Mouse (Mus musculus) hindbrain, embryonic 14.5 days (tissue): ENCODE measurements around the gene Gm10100. TPM values are rescaled to one million over a fixed set of nuclear protein-coding genes. Genes with fewer than 3 reads are reported as not detected.
"Not testable (repeated sequence)": the region's sequence is repeated elsewhere in the genome, so short reads cannot be mapped to it uniquely, and the experiment has no call there.

Source experiments
- ATAC-seq: fragments of 200-750 bp; cut with Nextera tagmentation; 2 replicates; pipeline ENCODE4 v1.8.0; 2017; ENCODE audit warnings: moderate number of reproducible peaks, mild to moderate bottlenecking, moderate TSS enrichment, moderate library complexity; ENCODE audit not compliant: low FRiP score
- DNase-seq: peaks from one replicate; pipeline ENCODE4 v3.0.0-alpha.2; 2015; ENCODE audit warnings: low spot score
- H3K27ac ChIP-seq: fragments of 300-500 bp; sonication (generic); 2 replicates; pipeline ENCODE4 v1.5.1; 2014; ENCODE audit warnings: mild to moderate bottlenecking, moderate library complexity
- H3K27me3 ChIP-seq: fragments of 300-500 bp; sonication (generic); 2 replicates; pipeline ENCODE4 v1.6.1; 2014; ENCODE audit warnings: mild to moderate bottlenecking, low read length, mixed read lengths; ENCODE audit not compliant: control insufficient read depth, insufficient read depth
- H3K36me3 ChIP-seq: fragments of 300-500 bp; sonication (generic); replicated peaks from 2 replicates; pipeline ENCODE4 v1.6.1; 2014; ENCODE audit not compliant: control insufficient read depth, insufficient read depth
- H3K4me1 ChIP-seq: fragments of 300-500 bp; sonication (generic); replicated peaks from 2 replicates; pipeline ENCODE4 v1.6.1; 2014; ENCODE audit warnings: antibody characterized with exemption, low read length, mixed read lengths; ENCODE audit not compliant: control insufficient read depth, insufficient read depth
- H3K4me2 ChIP-seq: fragments of 300-500 bp; sonication (generic); replicated peaks from 2 replicates; pipeline ENCODE4 v1.6.1; 2014; ENCODE audit warnings: mild to moderate bottlenecking, moderate library complexity
- H3K4me3 ChIP-seq: fragments of 300-500 bp; sonication (generic); replicated peaks from 2 replicates; pipeline ENCODE4 v1.5.1; 2014; ENCODE audit warnings: mild to moderate bottlenecking, low read length
- H3K9ac ChIP-seq: fragments of 300-500 bp; sonication (generic); 2 replicates; pipeline ENCODE4 v1.6.1; 2014
- H3K9me3 ChIP-seq: fragments of 300-500 bp; sonication (generic); 2 replicates; pipeline ENCODE4 v1.6.1; 2016; ENCODE audit warnings: low read length; ENCODE audit not compliant: control insufficient read depth
- WGBS: fragments of 180-500 bp; shearing (Covaris S2); extraction: QIAGEN DNeasy Blood & Tissue Kit; methylation state at CpG from one replicate; pipeline ENCODE4 v1.1.7; 2014; 5-methylcytosine and 5-hydroxymethylcytosine counted together
- polyA plus RNA-seq: library from polyadenylated mRNA; unstranded; fragments of >200 nt; fragmentation: Nextera tagmentation; extraction: Ambion mirVana; gene quantifications from 2 replicates; pipeline ENCODE4 v1.2.1, GENCODE M21; 2014

The Gm10100 gene
- polyA plus RNA-seq, 1 experiment from 2014 or later, result not detected

DNA sequence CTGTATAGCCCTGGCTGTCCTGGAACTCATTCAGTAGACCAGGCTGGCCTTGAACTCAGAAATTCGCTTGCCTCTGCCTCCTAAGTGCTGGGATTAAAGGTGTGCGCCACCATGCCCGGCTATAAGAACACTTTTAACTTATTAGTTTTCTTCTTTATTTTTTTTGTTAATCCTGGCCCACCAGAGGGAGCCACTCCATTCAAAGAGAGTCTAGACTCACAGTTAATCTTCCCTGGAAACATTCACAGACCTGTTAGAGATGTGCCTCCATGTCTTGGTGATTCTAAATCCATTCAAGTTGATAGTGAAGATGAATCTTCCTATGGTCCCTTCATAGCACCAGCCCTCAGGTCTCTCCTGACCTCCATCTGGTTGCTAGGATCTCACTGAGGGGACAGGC lies 16.5 kb upstream of the Gm10100 start:
- Histone ChIP-seq H3K4me2 (no peak overlapping the region), H3K9ac (no peak overlapping the region), H3K27me3 (no peaks in the 10 kb centered on the region), H3K4me3 (no peak overlapping the region), H3K4me1 (no peaks in the 10 kb centered on the region), H3K27ac (no peak overlapping the region), H3K9me3 (peaks cover 10% of the 10 kb centered on the region; the same call in 1 of the 2 replicates), H3K36me3 (no peaks in the 10 kb centered on the region)
- 80% methylated on average over 3 of the region's 3 CpGs for WGBS
- ATAC-seq, result no peak
- no peak for DNase-seq

DNA sequence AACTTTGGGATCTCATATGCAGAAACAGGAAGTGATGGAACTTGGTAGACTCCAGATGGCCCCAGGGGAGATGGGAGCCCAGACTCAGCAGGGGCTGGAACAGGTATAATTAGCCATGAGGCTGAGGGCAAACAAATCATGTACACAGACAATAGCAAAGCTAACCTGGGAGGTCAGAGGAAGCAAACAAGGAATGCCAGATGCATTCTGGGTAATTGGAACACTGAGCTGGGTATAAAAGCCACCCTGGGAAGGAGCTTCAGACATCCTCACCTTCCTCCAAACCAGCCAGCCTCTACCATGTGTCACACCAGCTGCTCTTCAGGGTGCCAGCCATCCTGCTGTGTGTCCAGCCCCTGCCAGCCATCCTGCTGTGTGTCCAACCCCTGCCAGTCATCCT lies 15.1 kb upstream of the Gm10100 start, which contains the start of gene Gm10024:
Gm10024 (plus strand) TSS at position 301 of the 400 bp plus-strand sequence.
- not testable (repeated sequence) for H3K27me3 ChIP-seq, H3K4me3 ChIP-seq, H3K9ac ChIP-seq, H3K36me3 ChIP-seq, ATAC-seq, H3K4me1 ChIP-seq, DNase-seq, H3K9me3 ChIP-seq, H3K4me2 ChIP-seq, H3K27ac ChIP-seq

DNA sequence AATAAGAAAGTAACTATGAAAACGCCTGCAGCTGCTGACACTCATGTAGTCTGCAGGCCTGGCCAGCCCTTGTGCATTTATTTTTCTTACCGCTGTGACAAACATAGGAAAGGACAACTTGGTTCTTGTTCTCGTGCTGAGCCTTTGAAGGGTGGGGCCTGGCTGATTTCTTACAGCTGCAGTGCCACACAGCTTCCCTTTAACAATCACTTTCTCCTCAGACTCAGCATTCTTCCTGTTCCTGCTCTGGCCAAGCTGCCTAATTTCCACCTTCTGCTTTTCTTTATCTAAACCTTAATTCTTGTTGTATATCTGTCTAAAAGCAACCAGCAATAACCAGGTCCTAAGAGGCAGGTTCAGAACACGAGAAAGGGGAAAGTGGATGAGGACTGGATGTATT lies 12.6 kb upstream of the Gm10100 start:
- ATAC-seq (no peak), DNase-seq (no peak)
- Histone ChIP-seq H3K27me3 (no peaks in the 10 kb centered on the region), H3K4me3 (no peak overlapping the region), H3K9ac (no peak overlapping the region), H3K4me1 (no peaks in the 10 kb centered on the region), H3K4me2 (no peak overlapping the region), H3K36me3 (no peaks in the 10 kb centered on the region), H3K27ac (no peak overlapping the region), H3K9me3 (0 out of 2 replicates have a peak, but pooled peaks cover 7% of the 10 kb centered on the region)
- WGBS, result 75% methylated on average over 4 of the region's 4 CpGs

DNA sequence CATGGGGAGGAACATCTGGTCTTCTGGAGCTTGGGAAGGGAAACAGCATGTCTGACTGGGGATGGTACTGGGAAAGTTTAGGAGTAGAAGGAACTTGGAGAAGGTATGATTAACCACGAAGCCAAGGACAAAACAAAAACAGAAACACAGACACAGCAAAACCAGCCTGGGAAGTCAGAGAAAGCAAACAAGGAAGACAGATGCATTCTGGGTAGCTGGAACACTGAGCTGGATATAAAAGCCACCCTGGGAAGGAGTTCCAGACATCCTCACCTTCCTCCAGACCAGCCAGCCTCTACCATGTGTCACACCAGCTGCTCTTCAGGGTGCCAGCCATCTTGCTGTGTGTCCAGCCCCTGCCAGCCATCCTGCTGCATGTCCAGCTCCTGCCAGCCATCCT lies 10.8 kb upstream of the Gm10100 start, which contains the start of gene Gm10142:
Gm10142 (plus strand) TSS at position 301 of the 400 bp plus-strand sequence.
- H3K9me3 ChIP-seq, result 0 out of 2 replicates have a peak, but pooled peaks cover 7% of the 10 kb centered on the region
- H3K27me3 ChIP-seq, result no peaks in the 10 kb centered on the region
- H3K4me2 ChIP-seq, result no peak within 1 kb of the TSS
- no peak within 1 kb of the TSS for H3K4me3 ChIP-seq
- no peaks in the 10 kb centered on the region for H3K4me1 ChIP-seq
- H3K9ac ChIP-seq, result no peak within 1 kb of the TSS
- ATAC-seq, result no peak
- WGBS, result 90% methylated on average over 1 of the region's 1 CpGs
- H3K27ac ChIP-seq, result no peak within 1 kb of the TSS
- no peak for DNase-seq
- no peaks in the 10 kb centered on the region for H3K36me3 ChIP-seq

DNA sequence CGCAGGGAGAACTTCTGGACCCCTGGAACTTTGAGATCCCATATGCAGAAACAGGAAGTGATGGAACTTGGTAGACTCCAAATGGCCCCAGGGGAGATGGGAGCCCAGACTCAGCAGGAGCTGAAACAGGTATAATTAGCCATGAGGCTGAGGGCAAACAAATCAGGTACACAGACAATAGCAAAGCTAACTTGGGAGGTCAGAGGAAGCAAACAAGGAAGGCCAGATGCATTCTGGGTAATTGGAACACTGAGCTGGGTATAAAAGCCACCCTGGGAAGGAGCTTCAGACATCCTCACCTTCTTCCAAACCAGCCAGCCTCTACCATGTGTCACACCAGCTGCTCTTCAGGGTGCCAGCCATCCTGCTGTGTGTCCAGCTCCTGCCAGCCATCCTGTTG lies 6.0 kb upstream of the Gm10100 start, which contains the start of gene Krtap12-1:
Krtap12-1 (plus strand) TSS at position 301 of the 400 bp plus-strand sequence.
- 90% methylated on average over 1 of the region's 1 CpGs for WGBS
- H3K4me1 ChIP-seq, ATAC-seq: not testable (repeated sequence)

DNA sequence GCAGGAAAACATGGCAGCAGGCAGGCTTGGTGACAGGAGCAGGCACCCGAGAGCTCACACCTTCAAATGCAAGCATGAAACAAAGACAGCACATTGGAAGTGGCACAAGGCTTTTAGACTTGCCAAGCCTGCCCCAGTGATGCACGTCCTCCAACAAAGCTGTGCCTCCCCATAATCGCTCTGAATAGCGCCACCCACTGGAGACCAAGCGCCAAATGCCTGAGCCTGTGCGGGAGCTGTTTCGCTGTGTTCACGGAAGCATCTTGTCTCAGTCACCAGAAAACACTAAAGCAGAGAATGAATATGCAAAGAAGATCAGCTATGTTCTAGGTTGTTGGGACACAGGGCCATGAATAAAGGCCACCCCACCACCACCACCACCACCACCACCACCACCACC lies 1.4 kb upstream of the Gm10100 start:
- DNase-seq, result no peak
- no peak overlapping the region for H3K9ac ChIP-seq
- no peak for ATAC-seq
- H3K9me3 ChIP-seq, result no peaks in the 10 kb centered on the region
- H3K4me2 ChIP-seq, result no peak overlapping the region
- no peak overlapping the region for H3K4me3 ChIP-seq
- no peaks in the 10 kb centered on the region for H3K4me1 ChIP-seq
- H3K27ac ChIP-seq, result no peak overlapping the region
- H3K36me3 ChIP-seq, result no peaks in the 10 kb centered on the region
- WGBS, result 72% methylated on average over 8 of the region's 8 CpGs
- no peaks in the 10 kb centered on the region for H3K27me3 ChIP-seq

More for the DNA sequence above, 6.0 kb upstream of the Gm10100 start, which contains the start of gene Krtap12-1:
- not testable (repeated sequence) for H3K27ac ChIP-seq, H3K9me3 ChIP-seq, H3K4me2 ChIP-seq, DNase-seq, H3K36me3 ChIP-seq, H3K9ac ChIP-seq, H3K27me3 ChIP-seq, H3K4me3 ChIP-seq

DNA sequence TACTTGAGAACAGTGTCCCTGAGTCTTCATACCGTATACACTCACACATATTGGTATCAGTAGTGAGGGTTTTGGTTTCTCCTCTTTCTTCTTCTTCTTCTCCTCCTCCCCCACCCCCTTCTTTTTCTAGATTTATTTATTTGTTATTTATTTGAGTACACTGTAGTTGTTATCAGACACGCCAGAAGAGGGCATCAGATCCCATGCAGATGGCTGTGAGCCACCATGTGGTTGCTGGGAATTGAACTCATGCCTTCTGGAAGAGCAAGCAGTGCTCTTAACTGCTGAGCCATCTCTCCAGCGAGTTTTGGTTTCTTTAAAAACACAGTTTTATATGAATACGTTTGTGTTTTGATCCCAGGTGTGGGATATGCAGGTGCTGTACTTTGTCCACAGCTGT lies 2.0 kb downstream of the Gm10100 start:
- no peak overlapping the region for H3K9ac ChIP-seq
- H3K4me2 ChIP-seq, result no peak overlapping the region
- no peaks in the 10 kb centered on the region for H3K27me3 ChIP-seq
- no peaks in the 10 kb centered on the region for H3K4me1 ChIP-seq
- H3K9me3 ChIP-seq, result no peaks in the 10 kb centered on the region
- ATAC-seq (no peak), DNase-seq (no peak)
- H3K36me3 ChIP-seq, result no peaks in the 10 kb centered on the region
- 68% methylated on average over 4 of the region's 4 CpGs for WGBS
- H3K4me3 ChIP-seq, result no peak overlapping the region
- H3K27ac ChIP-seq, result no peak overlapping the region

DNA sequence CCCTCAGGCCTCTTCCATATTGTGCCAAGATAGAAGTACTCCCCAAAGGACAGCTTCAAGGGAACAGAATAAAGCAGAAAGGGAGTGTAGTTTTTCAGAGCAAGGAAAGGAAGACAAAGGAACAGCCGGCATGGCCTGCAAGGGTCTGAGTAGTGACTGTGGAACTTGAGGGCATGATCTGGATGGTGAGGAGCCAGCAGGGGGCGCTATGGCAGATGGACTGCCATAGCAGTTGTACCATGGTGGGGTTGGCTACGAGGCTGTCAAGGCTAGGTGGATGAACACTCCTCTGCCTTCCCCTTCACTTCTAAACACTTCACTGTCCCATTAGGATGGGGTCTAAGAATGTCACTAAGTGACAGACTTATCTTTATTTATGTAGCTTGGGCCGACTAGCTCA lies 3.0 kb downstream of the Gm10100 start:
- H3K4me2 ChIP-seq, result no peak overlapping the region
- H3K36me3 ChIP-seq, result no peaks in the 10 kb centered on the region
- H3K4me3 ChIP-seq, result no peak overlapping the region
- H3K27me3 ChIP-seq, result no peaks in the 10 kb centered on the region
- H3K9me3 ChIP-seq, result no peaks in the 10 kb centered on the region
- no peak overlapping the region for H3K27ac ChIP-seq
- H3K4me1 ChIP-seq, result no peaks in the 10 kb centered on the region
- DNase-seq (no peak), ATAC-seq (no peak)
- WGBS, result 48% methylated on average over 4 of the region's 4 CpGs
- no peak overlapping the region for H3K9ac ChIP-seq

DNA sequence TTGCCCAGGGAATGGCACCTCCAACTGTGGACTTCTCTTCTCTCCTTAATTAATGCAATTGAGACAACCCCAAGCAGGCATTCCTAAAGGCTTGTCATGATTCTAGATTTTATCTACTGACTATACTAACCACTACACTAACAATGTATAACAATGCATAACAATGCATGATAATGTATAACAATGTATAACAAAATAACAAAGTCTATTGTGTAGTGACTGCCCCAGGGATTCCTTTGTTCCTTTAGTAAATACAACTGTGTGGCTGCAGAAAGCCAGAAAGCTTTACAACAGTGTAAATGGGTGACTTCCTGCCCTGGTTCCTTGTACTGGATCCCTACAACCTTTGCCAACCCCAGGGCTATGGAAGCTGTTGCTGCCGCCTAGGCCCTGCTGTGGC lies 9.6 kb downstream of the Gm10100 start:
- Histone ChIP-seq H3K4me3 (no peak overlapping the region), H3K9ac (no peak overlapping the region), H3K27ac (no peak overlapping the region), H3K9me3 (peaks cover 4% of the 10 kb centered on the region; the same call in 1 of the 2 replicates), H3K4me2 (no peak overlapping the region), H3K36me3 (no peaks in the 10 kb centered on the region), H3K27me3 (no peaks in the 10 kb centered on the region), H3K4me1 (no peaks in the 10 kb centered on the region)
- no peak for ATAC-seq
- no peak for DNase-seq
- WGBS, result 94% methylated on average over 1 of the region's 1 CpGs

DNA sequence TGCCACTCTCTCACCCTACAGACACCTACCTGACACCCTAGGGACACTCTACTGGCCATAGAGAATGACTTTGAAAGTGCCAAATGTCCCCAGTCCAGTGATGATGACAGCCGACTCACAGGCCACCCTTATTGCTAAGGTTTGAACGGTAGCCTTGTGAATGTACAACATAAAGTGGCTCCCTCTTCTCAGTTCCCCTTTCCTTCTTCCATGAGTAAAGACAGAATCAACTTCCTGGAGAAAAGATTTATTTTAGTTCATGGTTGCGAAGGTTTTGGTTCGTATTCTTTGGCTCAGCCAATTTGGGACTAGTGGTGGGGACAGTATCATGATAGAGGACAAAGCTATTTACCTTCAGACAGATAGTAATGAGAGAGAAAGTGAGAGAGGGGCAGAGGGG lies 12.6 kb downstream of the Gm10100 start:
- no peaks in the 10 kb centered on the region for H3K27me3 ChIP-seq
- H3K4me1 ChIP-seq, result no peaks in the 10 kb centered on the region
- no peak overlapping the region for H3K4me3 ChIP-seq
- H3K9ac ChIP-seq, result no peak overlapping the region
- 90% methylated on average over 4 of the region's 4 CpGs for WGBS
- DNase-seq (no peak), ATAC-seq (no peak)
- peaks cover 4% of the 10 kb centered on the region; the same call in 1 of the 2 replicates for H3K9me3 ChIP-seq
- no peak overlapping the region for H3K27ac ChIP-seq
- no peaks in the 10 kb centered on the region for H3K36me3 ChIP-seq
- H3K4me2 ChIP-seq, result no peak overlapping the region
